Mouse (Mus musculus) 3134 (cell line): Measurements from ENCODE around the gene Sema3f.

ENCODE experiments used
- DNase-seq: peaks from one replicate; pipeline ENCODE4 v3.0.0-alpha.2; 2011; ENCODE audit warnings: low spot score; ENCODE audit not compliant: insufficient read length; ENCODE audit errors: extremely low read depth

The Sema3f gene

DNA sequence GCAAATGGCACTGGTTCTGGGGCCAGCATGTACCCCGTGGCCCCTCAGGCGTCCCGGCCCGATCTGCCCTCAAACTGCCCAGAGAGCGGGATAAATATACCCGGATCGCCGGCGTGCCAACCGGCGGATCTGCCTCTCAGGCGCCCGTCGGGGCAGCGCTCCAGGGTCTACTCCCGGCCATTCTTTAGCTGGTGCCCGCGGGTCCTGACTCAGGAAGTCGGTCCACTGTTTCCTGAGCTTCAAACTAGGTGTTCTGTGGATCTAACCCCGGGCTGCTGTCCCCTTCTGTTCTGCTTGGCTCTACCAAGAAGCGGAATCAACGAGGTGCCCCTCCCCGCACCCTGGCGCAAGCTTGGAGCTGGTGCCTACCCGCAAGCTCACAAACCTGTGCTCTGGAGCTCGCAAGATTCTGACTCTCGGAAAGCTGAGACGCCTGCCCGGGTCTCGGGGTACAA, 43.5 kb downstream of the Sema3f start:
- no peak for DNase-seq

DNA sequence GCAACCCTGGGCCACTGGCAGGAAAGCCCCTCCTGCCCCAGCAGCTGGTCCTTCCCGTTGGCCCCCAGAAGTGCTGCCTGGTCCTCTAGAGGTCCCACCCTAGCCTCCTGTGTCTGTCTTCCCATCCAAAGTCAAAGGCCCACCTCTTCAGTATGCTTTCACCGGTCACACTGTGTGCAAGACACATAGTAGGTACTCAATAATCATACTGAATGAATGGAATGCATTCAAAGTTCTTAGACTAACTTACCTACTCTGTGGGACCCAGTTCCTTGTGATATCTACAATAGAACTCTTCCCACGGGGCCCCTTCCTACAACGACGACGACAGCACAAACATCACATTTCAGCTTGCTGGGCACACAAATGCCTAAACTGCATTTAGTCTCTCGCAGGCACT, 45.0 kb downstream of the Sema3f start:
- DNase-seq: no peak

DNA sequence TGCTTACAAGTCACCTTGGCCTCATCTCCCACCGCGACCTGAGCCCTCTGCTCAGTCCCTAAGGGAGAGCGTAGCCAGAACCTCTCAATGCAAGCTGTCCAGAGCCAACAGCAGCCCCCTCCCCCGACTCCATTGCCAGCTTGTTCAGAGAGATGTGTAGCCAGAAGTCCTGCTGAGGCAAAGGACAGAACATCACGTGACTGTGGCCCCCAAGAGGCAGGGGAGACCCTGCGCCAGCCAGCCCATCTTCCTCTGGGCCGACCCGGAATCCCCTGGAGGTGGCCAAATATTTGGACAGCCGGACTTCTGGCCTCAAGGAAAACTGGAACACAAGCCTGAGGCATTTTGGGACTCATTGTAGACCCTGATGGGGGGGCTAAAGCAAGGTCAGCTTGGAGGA, 46.8 kb downstream of the Sema3f start:
- DNase-seq: no peak

DNA sequence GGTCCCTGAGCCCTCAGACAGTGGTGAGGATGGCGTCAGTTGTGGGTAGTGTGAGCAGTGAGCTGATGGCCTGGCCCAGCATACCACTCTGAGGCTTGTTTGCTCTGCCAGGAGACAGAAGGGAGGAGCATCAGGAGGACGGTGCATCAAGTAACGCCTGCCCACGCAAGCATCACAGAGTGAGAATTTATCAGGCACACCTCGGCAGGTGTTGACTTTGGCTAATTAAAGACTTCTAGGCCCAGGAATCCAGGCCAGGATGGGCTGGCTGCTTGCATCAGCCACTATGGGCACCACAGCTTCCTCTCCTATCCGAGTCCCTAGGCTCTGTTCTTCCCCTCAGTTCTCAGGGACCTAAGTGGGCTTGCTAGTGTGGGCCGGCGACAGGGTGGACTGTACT, 47.9 kb downstream of the Sema3f start:
- no peak for DNase-seq

DNA sequence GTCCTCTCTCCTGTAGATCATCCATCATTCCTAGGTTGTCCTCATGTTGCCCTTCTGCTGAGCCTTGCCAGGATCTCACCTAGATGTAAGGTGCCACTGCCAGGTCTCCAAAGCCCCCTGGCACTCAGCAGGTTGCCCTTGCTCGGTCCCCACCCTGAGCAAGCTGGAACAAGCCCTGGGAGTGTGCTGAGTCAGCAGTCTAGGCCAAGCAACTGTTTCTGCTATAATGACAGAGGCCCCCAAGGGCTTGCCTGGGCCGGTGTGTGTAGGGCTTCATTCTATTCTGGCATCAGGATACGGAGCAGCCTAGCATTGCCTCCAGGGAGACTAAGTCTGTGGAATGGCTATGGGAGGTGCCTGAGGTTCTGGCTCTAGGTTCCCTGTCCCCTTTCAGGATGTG, 49.5 kb downstream of the Sema3f start:
- DNase-seq: no peak

DNA sequence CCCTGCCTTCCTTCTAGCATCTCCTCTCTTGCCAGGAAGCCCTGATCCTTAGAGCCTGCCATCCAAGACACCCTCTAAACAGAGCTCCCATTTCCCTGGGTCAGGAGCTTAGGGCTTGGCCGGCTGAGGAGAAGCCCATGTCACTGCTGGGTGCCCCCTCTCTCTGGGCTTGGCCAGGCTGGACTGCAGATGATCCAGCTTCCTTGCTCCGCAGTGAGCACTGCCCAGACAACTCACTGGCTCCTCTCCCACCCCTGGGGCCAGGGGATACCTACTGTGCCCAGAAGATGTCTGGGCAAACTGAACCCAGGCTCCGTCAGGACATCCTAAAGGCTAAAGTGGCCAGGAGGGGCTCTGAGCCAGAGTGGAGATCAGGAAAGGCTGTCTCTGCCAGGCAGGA, 50.3 kb downstream of the Sema3f start:
- DNase-seq: no peak

DNA sequence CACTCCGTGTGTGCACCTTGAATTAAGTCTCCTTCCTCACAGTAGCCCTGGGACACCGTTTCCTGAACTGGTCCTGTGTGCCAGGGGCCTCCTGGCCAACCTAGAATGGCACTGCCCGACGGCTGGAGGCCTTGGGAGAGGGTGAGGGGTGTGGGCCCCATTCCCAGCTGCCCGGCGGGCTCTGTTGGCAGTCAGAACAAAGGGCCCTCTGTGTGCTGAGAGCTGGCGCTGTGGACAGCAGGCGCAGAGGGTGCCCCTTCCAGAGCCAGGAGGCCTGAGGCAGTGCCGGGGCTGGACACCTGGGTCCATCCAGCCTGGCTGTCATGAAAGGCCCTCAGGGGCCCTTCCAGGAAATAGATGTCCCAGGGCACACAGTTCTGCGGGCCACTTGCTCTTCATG, 50.7 kb downstream of the Sema3f start:
- DNase-seq: peak; percentile 64

DNA sequence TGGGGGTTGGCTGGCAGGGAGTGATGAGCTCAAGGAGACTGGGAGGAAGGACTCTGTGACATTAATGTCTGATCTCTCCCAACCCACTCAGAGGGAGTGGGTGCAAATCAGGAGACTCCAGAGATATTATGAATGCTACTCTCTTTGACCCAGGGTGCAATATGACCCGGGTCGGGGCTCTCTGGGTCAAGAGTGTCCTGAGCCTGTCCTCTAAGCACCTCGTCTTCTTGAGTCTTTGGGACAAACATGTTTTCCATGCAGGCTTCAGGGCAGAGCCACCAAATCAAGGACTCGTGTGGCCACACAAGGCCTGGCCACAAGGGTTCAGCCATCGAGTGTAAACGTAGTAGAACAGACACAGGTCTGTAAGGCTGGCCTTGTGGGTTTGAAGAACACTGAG, 52.2 kb downstream of the Sema3f start:
- no peak for DNase-seq

DNA sequence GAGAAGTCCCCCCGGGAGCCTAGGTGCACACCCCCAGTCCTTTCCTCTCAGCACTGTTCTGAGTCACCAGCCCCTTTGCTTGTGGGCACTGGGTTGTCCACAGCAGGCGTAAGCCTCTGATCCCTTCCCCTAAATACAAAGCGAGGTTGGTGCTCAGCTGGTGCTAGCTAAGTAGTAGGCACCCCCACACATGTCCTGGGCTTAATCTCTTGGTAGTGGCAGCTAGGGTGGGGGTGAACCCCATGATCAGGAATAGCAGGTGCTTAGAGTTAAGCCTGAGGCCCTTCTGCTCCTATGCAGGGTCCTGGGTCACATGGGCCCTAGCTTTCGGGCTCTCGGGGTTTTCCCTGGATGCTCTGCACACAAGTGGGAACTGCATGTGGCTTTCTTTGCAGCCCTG, 53.1 kb downstream of the Sema3f start:
- no peak for DNase-seq

DNA sequence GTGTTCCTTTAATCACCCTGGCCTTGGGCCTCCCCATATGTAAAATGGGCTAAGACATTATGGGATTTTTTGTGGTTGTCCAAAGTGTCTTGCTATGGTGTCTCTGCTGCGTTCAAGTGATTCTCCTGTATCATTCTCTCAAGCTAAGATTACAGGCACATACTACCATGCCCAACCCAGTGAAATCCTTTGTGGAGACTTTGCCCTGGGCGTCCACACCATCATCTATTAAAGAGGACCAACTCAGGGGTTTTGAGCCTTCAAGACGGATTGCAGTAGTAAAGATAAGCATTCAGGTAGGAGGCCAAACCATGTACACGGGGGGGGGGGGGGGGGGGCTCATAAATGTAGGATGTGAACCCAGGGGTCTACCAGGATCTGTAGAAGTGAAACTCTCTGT, 55.7 kb downstream of the Sema3f start:
- no peak for DNase-seq

DNA sequence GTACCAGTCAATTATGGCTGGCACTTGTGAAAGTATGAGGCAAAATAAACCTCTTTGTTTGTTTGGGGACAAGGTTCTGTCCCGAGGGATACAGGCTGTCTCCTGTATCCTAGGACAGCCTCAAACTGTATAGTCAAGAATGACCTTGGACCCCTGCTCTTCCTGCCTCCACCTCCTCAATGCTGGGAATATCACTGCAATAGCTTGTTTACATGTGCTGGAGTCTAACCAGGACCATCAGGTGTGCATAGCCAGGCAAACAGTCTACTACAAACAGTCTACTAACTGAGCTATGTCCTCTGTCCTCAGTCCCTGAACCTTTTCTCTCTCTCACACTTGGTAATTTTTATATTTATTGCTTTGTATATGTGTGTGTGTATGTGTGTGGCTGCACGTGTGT, 56.8 kb downstream of the Sema3f start:
- no peak for DNase-seq

DNA sequence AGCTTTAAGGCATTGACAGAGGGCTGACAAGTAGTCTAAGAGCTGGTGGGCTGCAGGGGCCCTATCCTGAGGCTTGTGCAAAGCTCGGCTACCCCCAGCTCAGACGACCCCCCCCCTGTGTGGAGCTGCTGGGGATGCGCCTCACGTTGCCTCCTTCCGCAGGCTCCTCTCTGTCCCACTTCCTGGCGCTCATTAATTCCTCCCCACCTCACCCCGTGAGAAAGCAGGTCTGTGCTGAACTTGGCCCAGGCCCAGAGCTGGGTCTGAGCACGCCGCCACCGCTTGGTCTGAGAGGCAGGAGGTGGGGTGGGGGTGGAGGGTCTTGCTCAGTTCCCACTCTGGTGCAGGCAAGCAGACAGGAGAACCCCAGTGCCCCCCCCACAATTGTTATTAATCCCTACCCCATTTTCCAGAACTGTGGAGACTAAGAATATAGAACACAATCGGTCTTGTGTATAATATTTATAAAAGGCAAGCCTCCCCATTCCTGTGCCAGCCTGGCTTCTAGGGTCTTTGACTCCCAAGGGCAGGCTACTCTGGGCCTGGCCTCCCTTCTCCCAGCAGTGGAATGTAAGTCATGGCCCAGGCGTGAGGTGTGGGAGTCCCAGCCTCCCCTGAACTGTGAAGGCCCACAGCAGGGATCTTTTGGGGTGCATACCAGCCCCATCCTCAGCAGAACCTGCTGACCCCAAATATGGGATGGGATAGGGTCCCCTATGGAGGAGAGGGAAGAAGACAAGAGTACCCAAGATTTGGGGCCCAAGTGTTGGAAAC, 59.4 kb downstream of the Sema3f start:
- DNase-seq: no peak

DNA sequence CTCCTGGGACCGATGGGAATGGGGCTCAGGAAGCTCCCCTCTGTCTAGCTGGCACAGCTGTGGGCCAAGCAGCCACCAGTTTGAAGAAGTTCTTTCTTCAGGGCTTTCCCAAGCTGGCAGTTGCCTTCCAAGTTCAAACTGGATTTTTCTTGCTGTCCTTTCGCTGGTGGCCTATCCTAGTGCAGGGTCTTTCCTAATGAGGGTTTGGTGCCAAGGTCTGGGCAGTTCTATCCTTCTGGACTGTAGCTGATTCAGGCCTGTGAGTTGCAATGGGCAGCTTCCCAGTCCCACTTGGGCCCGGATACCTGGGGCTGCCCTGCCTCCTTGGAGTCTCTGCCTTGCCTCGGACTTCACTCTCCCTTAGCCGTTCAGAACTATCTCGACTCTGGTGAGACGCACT, 60.0 kb downstream of the Sema3f start:
- no peak for DNase-seq

DNA sequence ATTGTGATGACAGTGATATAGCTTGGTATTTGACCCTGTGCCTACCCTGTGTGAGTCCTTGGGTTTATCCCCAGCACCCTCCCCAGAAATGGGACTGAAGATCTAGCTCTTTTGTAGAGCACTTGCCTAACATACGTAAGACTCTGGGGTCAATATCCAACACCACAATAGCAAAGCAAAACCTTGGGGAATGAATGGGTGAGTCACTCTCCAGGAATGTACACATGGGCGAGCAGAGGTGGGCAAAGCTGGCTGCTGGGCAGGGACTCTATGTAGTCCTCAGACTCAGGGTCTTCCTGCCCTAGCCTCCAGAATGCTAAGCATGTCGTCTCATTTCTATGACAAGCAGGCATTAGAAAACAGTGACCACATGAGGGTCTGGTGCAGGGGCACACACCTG, 61.5 kb downstream of the Sema3f start:
- DNase-seq: no peak

DNA sequence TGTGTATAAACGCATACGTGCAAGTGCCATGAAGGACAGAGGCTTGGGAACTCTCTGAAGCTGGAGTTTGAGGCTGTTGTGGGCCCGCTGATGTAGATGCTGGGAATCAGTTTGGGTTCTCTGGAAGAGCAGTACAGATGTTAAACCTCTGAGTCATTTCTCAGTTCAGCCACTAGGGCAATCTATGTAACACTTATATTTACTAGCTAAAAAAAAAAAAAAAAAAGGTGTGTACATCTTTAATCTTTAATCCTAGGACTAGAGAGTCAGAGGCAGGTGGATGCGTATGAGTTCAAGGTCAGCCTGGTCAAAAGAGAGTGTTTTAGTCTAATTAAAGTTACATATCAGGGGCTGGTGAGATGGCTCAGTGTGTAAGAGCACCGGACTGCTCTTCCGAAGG, 63.3 kb downstream of the Sema3f start:
- DNase-seq: no peak

DNA sequence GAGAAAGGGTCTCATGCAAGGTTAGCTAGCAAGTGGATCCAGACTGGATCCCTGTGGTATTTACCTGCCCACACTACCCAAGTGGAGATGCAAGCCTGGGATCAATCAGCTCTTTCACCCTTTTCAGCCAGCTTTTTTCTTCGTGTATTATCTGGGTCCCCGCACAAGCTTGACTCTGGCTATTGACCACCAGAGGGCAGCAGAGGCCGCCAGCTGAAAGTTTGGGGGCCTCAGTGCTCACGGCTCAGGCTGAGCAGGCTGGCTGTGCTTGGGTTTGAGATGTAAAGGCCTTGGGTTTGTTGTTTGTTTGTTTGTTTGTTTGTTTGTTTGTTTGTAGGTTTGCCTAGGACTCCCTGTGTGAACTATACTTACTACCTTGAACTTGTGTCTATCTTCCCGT, 64.7 kb downstream of the Sema3f start:
- DNase-seq: peak; percentile 52

DNA sequence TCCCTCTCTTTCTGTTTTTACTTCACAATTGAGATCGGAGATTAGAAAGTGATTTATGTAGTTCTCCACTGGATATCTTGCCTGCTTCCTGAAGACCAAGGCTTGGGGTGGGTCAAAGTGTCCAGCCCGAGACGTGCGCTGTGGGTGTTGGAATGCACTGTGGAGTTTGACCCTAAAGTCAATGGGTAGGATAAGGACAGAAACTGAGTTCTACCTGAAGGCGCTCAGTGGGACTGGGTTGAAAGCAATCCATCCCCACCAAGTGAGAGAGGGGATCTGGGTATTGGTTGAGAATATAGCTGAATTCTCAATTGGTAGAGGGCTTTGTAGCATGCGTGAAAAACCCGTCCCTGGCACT, 65.1 kb downstream of the Sema3f start:
- no peak for DNase-seq

DNA sequence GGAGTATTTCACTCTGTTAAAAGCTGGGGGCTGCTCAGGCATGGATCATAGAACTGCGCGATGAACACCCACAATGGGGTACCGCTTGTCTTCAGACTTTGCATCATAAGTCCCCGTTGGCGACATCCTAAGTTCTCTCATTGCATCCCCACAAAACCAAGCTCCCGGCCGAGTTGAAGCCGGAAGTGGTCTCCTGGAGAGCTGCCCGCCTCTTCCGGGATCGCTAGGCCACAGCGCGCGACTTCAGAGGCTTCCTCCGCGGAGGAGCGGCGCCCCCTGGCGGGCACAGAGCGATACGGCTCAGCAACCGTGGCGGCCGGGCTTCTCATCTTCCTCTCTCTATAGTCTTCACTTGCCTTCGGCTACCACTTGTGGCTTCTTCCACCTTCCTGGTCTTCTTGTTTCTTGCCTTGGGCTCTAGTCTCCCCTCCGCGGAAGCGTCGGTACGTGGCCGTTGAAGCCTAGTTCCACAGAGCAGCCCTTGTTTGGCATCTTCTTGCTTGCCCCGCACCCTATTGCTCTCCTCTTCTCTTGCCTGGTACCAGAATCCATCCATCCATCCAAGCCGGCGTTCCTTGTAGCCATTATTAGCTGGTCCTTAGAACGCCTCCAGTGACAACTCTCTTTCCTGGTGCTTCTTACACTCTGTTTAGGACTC, 65.7 kb downstream of the Sema3f start:
- DNase-seq: peak; percentile 86

DNA sequence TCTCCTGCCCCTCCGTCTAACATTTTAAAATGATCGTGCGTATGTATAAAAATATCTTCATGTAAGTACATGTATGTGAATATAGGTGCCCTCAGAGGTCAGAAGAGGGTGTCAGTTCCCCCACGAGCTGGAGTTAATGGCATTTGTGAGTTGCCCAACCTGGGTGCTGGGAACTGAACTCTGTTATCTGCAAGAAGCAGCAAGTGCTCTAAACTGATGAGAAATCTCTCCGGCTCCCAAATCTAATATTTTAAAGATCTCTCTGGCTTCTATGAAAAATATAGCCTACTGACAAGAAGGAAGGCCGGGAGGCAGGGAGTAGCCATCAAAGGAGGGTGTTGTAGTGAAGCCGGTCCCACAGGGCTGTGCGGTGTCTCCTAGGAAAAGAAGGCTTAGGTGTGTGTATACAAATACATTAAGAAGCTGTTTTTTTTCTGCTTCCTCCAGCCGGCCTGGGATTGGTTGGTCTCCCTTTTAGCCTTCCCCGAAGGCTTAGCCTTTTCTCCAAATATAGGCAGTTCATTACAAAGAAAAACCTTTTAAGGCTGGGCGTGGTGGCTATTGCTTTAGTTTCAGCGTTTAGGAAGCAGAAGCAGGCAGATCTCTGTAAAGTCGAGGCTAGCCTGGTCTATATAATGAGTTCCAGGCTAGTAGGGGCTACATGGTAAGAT, 66.6 kb downstream of the Sema3f start:
- no peak for DNase-seq

DNA sequence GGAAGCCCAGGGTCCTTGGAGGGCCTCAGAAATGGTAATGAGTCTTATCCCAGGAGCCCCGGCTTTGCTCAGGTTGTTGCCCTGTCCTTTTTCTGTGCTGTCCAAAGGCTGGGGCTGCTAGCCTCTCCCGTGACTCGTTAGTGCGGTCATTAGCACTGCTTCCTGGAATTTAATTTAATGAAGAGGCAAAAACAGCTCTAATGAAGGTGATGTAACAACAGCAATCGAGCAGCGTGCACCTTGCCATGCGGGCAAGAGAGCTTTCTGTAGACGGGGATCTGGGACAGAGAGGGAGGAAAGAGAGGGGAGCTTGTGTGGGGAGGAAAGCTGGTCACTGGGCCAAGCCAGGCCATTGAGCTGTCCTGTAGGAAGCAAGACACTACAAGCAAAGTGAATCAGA, 68.6 kb downstream of the Sema3f start:
- DNase-seq: no peak

DNA sequence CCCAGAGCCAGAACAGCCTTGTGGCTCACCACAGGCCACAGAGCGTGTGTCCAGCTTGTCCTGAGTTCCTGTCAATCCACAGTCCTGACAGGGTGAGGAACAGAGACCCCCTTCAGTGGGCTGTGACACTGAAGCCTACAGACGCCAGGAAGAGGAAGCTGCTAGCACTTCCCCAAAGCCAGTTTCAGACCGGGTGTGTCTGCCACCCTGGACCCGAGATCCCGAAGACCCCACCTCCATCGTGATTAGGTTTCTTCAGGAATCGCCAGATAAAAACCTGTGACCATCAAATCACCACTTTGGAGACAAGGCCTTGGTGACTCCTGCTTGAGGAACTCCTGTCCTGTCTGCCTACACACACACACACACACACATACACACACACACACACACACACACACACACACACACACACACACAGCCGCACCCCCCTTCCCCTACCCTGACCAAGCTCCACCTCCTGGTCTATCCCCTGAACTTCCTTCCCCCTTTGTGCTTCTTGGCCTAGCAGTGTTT, 70.0 kb downstream of the Sema3f start:
- DNase-seq: no peak

DNA sequence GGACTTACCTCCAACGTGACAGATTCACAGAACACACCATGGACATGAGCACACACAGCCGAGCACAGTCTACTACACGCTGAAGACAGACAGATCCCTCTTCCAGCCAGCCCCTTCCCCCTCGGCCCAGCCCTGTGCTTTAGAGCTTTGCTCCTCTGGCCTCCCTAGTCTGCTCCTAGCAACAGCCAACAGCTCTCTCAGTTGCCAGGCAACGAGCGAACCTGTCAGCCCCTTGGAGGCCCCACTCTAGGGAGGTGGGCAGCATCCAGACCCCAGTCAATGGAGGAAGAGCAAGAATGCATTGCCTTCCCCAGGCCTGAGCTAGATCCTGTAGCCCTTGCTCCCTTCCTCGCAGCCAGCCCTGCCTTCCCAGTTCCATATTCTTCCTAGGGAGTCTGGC, 73.2 kb downstream of the Sema3f start:
- DNase-seq: no peak
